Mouse (Mus musculus): Measurements from ENCODE around the gene Acot2.
"Not testable (repeated sequence)": the region's sequence is repeated elsewhere in the genome, so short reads cannot be mapped to it uniquely, and the experiment has no call there.

- not testable (repeated sequence) for TF ChIP-seq MYOG (IDR thresholded peaks at IDR 0.05; ENCODE audit: control insufficient read depth in 1 of 3, insufficient read depth in 1 of 3, insufficient read length in 2 of 3, low read depth in 2 of 3); MYOD1 (IDR thresholded peaks at IDR 0.05; ENCODE audit: control insufficient read depth in 1 of 3, insufficient read length in 2 of 3, low read depth in 2 of 3); POLR2AphosphoS2 (IDR thresholded peaks at IDR 0.05; ENCODE audit: insufficient read length, low read depth); TCF12 (IDR thresholded peaks at IDR 0.05; ENCODE audit: insufficient read depth, poor library complexity, severe bottlenecking); POLR2A (IDR thresholded peaks at IDR 0.05; ENCODE audit: insufficient read length, low read depth); CEBPB (IDR thresholded peaks at IDR 0.05; ENCODE audit: insufficient read depth, poor library complexity, severe bottlenecking); USF1 (IDR thresholded peaks at IDR 0.05; ENCODE audit: low read depth); REST (IDR thresholded peaks at IDR 0.05; ENCODE audit: insufficient read depth, insufficient read length); E2F4 (IDR thresholded peaks at IDR 0.05; ENCODE audit: insufficient read depth); MAX (IDR thresholded peaks at IDR 0.05; ENCODE audit: low read depth); SRF (IDR thresholded peaks at IDR 0.05; ENCODE audit: control insufficient read depth, insufficient read length, low read depth)
These were observed 21.7 kb downstream of the Acot2 start, which contains the start of gene Acot1 for GRCm38 (mm10) chr12:84009171-84009965.

Measured in myocyte (in vitro differentiated cells).